Mouse (Mus musculus): Measurements from ENCODE around the gene Vps8. TPM values are rescaled to one million over a fixed set of nuclear protein-coding genes. Genes with fewer than 3 reads are reported as not detected.

Gene Vps8
- polyA plus RNA-seq, 1 experiment from 2014 or later: 28.8 TPM

GRCm38 (mm10) chr16:21392099-21392498 lies 30.8 kb upstream of the Vps8 start:
- Histone ChIP-seq H3K4me2 (ENCODE audit: low read length) (no peak overlapping the region), H3K27me3 (ENCODE audit: insufficient read depth, low read length) (no peaks in the 10 kb centered on the region), H3K4me3 (replicated peaks; ENCODE audit: low read depth, low read length) (no peak overlapping the region), H3K9ac (ENCODE audit: low read depth, low read length) (no peak overlapping the region), H3K27ac (no peak overlapping the region), H3K9me3 (replicated peaks; ENCODE audit: low read length) (no peaks in the 10 kb centered on the region), H3K4me1 (replicated peaks; ENCODE audit: insufficient read depth, low read length) (no peaks in the 10 kb centered on the region), H3K36me3 (ENCODE audit: insufficient read depth, low read length) (no peaks in the 10 kb centered on the region)
- WGBS: 75% methylated on average over 6 of the region's 6 CpGs
- ATAC-seq (replicated peaks; ENCODE audit: low FRiP score, low read depth) (no peak), DNase-seq (ENCODE audit: low spot score) (no peak)
- TF ChIP-seq CTCF (IDR thresholded peaks at IDR 0.05; ENCODE audit: low read depth): peak; percentile 60

DNA sequence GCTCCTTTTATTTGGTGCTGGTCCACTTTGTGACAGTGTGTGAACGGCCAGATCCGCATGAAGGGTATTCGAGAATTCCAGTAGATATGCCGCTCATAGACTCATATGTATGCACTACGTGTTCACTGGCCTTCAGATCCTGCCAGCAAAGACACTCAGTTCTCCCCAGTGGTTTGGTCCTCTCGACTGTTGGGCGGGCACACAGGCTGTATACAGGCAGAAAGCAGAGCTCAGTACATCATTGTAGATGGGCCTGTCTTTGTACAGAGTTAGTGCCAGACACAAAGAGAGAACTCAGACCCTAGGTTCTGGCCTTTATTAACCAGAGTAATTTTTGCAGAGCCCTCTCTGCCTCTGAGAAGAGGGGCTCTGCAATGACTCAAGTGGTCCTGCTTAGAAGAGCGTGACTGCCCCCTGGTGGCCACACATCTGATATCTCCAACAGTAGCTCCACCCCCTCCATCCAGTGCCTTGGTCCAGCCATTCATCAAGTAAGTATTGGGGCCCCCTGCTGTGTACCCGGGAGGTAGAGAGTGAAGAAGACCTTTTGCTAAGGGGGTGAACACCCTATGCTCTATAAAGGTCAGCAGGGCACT lies 30.3 kb upstream of the Vps8 start:
- WGBS: 52% methylated on average over 9 of the region's 9 CpGs
- Histone ChIP-seq H3K4me2 (ENCODE audit: low read length) (no peak overlapping the region), H3K27me3 (ENCODE audit: insufficient read depth, low read length) (no peaks in the 10 kb centered on the region), H3K36me3 (ENCODE audit: insufficient read depth, low read length) (no peaks in the 10 kb centered on the region), H3K27ac (no peak overlapping the region), H3K4me3 (replicated peaks; ENCODE audit: low read depth, low read length) (no peak overlapping the region), H3K4me1 (replicated peaks; ENCODE audit: insufficient read depth, low read length) (no peaks in the 10 kb centered on the region), H3K9ac (ENCODE audit: low read depth, low read length) (no peak overlapping the region), H3K9me3 (replicated peaks; ENCODE audit: low read length) (no peaks in the 10 kb centered on the region)
- TF ChIP-seq CTCF (IDR thresholded peaks at IDR 0.05; ENCODE audit: low read depth): peak; percentile 89
- DNase-seq (ENCODE audit: low spot score): peak; percentile 94
- peak; percentile 79 for ATAC-seq (replicated peaks; ENCODE audit: low FRiP score, low read depth)

DNA sequence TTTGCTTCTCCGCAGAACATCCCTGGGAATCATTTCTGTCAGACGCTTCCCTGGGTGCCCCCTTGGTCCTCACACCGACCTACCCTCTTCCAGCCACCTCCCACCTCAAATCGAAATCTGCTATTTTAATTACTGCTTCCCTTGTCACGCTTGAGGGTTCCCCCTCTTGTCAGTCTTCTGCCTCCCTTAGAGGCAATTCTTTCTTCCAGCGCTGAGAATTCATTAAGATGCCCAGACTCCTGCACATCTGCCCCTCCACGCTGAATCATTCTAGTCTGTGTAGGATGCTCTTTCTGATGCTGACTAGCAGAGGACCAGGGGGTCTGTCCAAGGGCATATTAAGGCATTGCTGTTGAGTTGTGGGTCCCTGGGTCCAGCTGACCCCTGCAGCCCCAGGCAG lies 27.4 kb upstream of the Vps8 start:
- TF ChIP-seq CTCF (IDR thresholded peaks at IDR 0.05; ENCODE audit: low read depth): no peak
- no peaks in the 10 kb centered on the region for H3K9me3 ChIP-seq (replicated peaks; ENCODE audit: low read length)
- ATAC-seq (replicated peaks; ENCODE audit: low FRiP score, low read depth) (no peak), DNase-seq (ENCODE audit: low spot score) (no peak)
- H3K9ac ChIP-seq (ENCODE audit: low read depth, low read length): no peak overlapping the region
- H3K4me3 ChIP-seq (replicated peaks; ENCODE audit: low read depth, low read length): no peak overlapping the region
- H3K27me3 ChIP-seq (ENCODE audit: insufficient read depth, low read length): no peaks in the 10 kb centered on the region
- H3K27ac ChIP-seq: no peak overlapping the region
- H3K36me3 ChIP-seq (ENCODE audit: insufficient read depth, low read length): no peaks in the 10 kb centered on the region
- H3K4me1 ChIP-seq (replicated peaks; ENCODE audit: insufficient read depth, low read length): no peaks in the 10 kb centered on the region; the same call in 1 of the 2 replicates
- no peak overlapping the region for H3K4me2 ChIP-seq (ENCODE audit: low read length)
- WGBS: 32% methylated on average over 7 of the region's 7 CpGs

DNA sequence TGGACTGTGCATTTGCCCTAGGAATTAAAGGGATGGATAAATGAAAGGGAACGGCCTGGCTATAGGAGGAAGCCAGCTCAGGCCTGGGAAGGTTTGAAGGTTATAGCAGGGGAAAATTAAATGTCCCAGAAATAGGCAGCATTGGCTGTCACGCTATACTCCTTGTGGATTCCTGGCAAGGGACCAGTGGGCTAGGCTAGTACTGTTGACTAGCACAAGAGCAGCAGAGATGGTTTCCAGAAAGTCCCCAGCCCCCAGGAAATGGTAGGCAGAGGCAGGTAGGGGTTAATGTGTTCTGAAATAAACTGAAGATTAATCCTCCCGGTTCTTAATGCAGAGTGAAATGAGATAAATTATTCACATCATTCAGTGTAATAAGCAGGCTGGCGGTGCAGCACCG lies 25.2 kb upstream of the Vps8 start:
- no peaks in the 10 kb centered on the region; the same call in 1 of the 2 replicates for H3K4me1 ChIP-seq (replicated peaks; ENCODE audit: insufficient read depth, low read length)
- no peak overlapping the region for H3K27ac ChIP-seq
- no peak overlapping the region for H3K4me3 ChIP-seq (replicated peaks; ENCODE audit: low read depth, low read length)
- H3K9me3 ChIP-seq (replicated peaks; ENCODE audit: low read length): no peaks in the 10 kb centered on the region
- WGBS: 61% methylated on average over 5 of the region's 5 CpGs
- H3K36me3 ChIP-seq (ENCODE audit: insufficient read depth, low read length): no peaks in the 10 kb centered on the region
- no peak for ATAC-seq (replicated peaks; ENCODE audit: low FRiP score, low read depth)
- no peak overlapping the region for H3K9ac ChIP-seq (ENCODE audit: low read depth, low read length)
- no peak overlapping the region for H3K4me2 ChIP-seq (ENCODE audit: low read length)
- no peak for DNase-seq (ENCODE audit: low spot score)
- H3K27me3 ChIP-seq (ENCODE audit: insufficient read depth, low read length): no peaks in the 10 kb centered on the region
- no peak for TF ChIP-seq CTCF (IDR thresholded peaks at IDR 0.05; ENCODE audit: low read depth)

DNA sequence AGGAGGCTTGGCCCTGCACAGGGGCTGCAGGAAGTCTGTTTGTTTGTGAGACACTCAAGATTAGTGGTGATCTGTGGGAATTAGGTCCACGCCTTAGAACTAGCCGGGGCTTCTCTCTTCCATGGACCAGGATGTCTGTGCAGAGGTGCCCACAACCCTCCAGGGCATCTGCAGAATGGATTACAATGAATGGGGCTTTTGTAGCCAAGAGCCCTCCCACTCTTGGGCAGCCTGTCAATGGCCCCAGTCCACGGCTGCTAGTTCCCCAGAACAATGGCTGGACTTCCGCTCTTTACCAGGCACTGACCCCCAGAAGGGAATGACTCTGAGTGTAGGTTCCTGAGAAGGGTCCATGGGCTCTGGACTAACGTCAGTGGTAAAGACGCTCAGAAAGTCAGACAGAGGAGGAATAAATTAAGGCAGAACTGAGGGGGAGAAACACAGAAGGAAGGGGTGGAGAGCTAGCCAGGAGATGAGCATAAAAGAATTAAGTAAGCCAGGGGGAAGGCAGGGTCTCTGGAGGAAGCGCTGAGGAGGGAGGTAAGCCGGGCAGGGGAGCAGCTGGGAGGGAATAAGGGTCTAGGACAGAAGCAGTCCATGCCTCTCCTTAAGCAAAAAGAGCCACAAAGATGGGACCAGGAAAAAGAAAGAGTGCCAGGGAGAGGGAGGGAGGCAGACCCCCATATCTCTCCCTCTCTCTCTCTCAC lies 24.4 kb upstream of the Vps8 start:
- Histone ChIP-seq H3K27me3 (ENCODE audit: insufficient read depth, low read length) (no peaks in the 10 kb centered on the region), H3K9ac (ENCODE audit: low read depth, low read length) (no peak overlapping the region), H3K9me3 (replicated peaks; ENCODE audit: low read length) (no peaks in the 10 kb centered on the region), H3K4me3 (replicated peaks; ENCODE audit: low read depth, low read length) (no peak overlapping the region), H3K4me2 (ENCODE audit: low read length) (no peak overlapping the region), H3K4me1 (replicated peaks; ENCODE audit: insufficient read depth, low read length) (no peaks in the 10 kb centered on the region; the same call in 1 of the 2 replicates), H3K36me3 (ENCODE audit: insufficient read depth, low read length) (no peaks in the 10 kb centered on the region), H3K27ac (no peak overlapping the region)
- DNase-seq (ENCODE audit: low spot score) (no peak), ATAC-seq (replicated peaks; ENCODE audit: low FRiP score, low read depth) (no peak)
- WGBS: 34% methylated on average over 8 of the region's 8 CpGs
- TF ChIP-seq CTCF (IDR thresholded peaks at IDR 0.05; ENCODE audit: low read depth): no peak

- H3K4me2 ChIP-seq (ENCODE audit: low read length): no peak overlapping the region
- no peak overlapping the region for H3K27ac ChIP-seq
- H3K9ac ChIP-seq (ENCODE audit: low read depth, low read length): no peak overlapping the region
- H3K27me3 ChIP-seq (ENCODE audit: insufficient read depth, low read length): no peaks in the 10 kb centered on the region
- ATAC-seq (replicated peaks; ENCODE audit: low FRiP score, low read depth): no peak
- H3K9me3 ChIP-seq (replicated peaks; ENCODE audit: low read length): no peaks in the 10 kb centered on the region
- no peak for DNase-seq (ENCODE audit: low spot score)
- no peak overlapping the region for H3K4me3 ChIP-seq (replicated peaks; ENCODE audit: low read depth, low read length)
- WGBS: 75% methylated on average over 4 of the region's 4 CpGs
- no peaks in the 10 kb centered on the region for H3K36me3 ChIP-seq (ENCODE audit: insufficient read depth, low read length)
- TF ChIP-seq CTCF (IDR thresholded peaks at IDR 0.05; ENCODE audit: low read depth): no peak
- H3K4me1 ChIP-seq (replicated peaks; ENCODE audit: insufficient read depth, low read length): no peaks in the 10 kb centered on the region; the same call in 1 of the 2 replicates
Measured at GRCm38 (mm10) chr16:21399942-21400341, 23.0 kb upstream of the Vps8 start.

Data from kidney, postnatal 0 days (tissue).